Mouse (Mus musculus): ENCODE data around the gene Itgb8.

DNA sequence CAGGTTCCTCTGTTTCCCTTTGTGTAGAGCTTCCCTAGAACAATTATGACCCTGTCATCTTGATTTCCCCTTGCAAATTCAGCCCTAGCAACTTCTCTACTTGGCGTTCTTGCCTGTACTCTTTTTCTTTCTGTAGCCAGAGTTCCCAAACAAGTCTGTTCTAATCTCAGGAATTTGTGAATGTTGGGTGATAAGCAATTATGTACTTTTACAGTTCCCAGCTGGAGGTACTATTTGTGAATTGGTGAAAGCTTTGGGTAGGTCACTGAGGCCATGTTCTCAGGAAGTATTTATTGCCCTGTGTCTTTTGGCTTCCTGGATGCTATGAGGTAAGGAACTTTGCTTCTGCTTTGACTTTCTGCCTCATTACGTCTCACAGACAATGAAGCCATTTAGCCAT is 128.5 kb downstream of the Itgb8 start:
- no peak for TF ChIP-seq POLR2A (IDR thresholded peaks at IDR 0.05; ENCODE audit: extremely low read depth, insufficient read depth, low read length)
- no peak for TF ChIP-seq CTCF (IDR thresholded peaks at IDR 0.05; ENCODE audit: extremely low read depth, insufficient read depth, low read length)
